Mouse (Mus musculus): ENCODE measurements at regions not wholly inside any gene's neighbourhood (a gene's known extent, or its start where the extent isn't known, plus 50 kb on each side); places are given as distances from the start of the nearest gene placed in this dataset.
A peak's percentile ranks its signal among the peaks of the same experiment; 100 is the strongest.

DNA sequence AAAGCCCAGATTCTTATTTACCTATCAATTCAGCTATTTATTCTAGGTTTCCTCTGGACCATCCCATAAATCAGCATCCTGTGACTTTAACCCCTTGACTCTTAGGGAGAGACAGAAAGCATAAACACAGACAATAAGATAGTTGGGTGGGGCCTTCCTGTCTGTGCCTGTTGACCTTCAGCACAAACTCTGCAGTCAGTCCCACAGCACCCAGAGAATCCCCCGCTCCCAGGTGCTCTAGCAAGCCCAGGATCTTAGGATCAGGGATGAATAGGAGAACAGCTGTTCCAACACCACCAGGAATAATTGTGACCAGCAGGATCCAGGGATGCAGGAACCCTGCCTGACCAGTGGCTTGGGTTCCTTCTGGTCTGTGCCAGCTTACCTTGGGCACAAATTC lies 107.8 kb downstream of the Basp1 start:
- DNase-seq, result no peak

GRCm38 (mm10) chr15:25303379-25303778 lies 110.2 kb downstream of the Basp1 start:
- no peak for DNase-seq

DNA sequence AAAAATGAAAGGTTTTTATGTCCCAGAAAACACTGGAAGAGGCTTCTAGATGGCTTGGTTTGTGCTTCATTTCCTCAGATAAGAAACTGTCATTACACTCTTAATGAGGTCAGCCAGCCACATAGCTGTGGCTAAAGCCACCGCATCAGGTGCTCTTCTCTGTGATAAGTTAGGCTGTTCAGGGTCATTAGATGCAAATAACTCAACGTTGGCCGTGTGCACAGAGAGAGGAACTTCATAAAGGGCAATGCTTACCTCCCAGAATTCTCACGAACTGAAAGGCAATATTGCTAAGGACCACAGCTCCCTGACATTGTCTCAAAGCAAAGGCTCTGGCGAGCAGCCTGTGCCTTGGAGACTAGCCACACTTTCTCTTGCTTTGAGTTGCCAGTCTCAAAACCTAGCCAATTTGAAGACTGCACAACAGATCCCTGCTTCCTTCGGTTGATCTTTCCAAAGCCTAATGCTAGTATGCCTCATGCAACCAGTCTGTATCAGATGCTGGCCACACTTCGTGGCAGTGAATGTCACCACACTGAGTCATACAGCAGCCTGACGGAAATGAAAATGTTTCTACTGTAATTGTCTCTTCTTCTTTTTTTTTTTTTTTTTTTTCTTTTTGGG lies 110.8 kb downstream of the Basp1 start:
- DNase-seq, result peak; percentile 32

GRCm38 (mm10) chr15:25301810-25302209 lies 111.8 kb downstream of the Basp1 start:
- DNase-seq, result no peak

GRCm38 (mm10) chr15:25297278-25297677 lies 116.3 kb downstream of the Basp1 start:
- no peak for DNase-seq

- no peak for DNase-seq
Measured at GRCm38 (mm10) chr15:25296714-25297113, 116.8 kb downstream of the Basp1 start.

DNA sequence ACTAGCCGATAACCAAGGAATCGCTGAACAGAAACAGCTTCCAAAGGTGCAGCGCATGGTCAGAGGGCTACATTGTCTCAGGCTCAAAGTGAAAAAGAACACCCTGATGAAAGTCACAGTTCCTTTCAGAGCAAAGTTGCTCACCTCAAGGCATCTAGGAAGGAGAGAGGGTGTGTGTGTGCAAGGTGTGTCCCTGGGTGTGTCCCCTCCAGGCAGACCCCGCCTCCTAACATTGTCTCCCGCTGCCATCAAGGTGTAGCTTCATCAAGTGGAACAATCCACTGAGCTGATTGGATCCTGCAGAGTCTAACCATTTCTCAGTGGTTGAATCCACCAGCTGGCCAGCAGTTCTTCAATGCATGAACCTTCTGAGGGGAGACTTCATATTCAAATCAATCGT lies 117.8 kb downstream of the Basp1 start:
- DNase-seq, result no peak

GRCm38 (mm10) chr15:25291231-25291691 lies 122.3 kb downstream of the Basp1 start:
- DNase-seq, result no peak

DNA sequence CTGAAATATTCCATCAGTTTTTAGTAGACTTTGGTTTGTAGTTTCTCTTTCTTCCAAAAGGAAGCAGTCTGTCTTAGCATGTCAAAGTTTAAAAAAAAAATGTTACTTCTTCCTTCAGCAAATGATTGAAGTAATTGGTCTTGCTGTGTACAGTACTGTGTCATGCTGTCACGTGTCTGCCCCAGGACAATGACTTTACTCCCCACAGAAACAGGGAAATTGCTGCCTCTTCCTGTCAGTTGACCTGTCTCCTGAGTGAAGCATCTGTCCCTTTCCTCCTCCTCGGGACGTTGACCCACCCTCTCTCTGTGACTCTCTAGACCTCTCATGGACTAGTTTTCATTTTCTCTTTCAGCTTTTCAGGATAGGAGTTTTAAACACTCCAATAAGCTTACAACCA lies 125.7 kb downstream of the Basp1 start:
- no peak for DNase-seq

- peak; percentile 38 for DNase-seq
Measured at GRCm38 (mm10) chr15:25284354-25285199, 129.0 kb downstream of the Basp1 start.

- no peak for DNase-seq
Measured at GRCm38 (mm10) chr15:25283713-25284112, 129.9 kb downstream of the Basp1 start.

DNA sequence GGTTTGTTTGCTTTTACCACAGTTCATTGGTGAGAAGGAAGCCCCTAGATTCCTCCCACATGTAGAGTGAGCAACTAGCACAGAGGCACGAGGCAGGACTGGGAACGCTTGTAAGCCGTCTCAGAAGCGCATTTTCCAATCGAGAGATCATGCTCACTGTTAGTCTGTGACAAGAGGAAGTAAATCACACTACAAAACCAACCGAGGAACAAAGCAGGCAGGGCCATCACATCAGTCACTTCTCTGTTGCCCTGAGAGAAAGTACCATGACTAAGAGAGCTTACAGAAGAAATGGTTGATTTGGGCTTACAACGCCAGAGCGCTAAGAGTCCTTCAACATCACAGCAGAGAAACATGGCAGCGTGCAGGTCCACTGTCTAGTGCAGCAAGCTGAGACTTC lies 131.2 kb downstream of the Basp1 start:
- DNase-seq, result no peak

- no peak for DNase-seq
Measured at GRCm38 (mm10) chr15:25281942-25282341, 131.6 kb downstream of the Basp1 start.

DNA sequence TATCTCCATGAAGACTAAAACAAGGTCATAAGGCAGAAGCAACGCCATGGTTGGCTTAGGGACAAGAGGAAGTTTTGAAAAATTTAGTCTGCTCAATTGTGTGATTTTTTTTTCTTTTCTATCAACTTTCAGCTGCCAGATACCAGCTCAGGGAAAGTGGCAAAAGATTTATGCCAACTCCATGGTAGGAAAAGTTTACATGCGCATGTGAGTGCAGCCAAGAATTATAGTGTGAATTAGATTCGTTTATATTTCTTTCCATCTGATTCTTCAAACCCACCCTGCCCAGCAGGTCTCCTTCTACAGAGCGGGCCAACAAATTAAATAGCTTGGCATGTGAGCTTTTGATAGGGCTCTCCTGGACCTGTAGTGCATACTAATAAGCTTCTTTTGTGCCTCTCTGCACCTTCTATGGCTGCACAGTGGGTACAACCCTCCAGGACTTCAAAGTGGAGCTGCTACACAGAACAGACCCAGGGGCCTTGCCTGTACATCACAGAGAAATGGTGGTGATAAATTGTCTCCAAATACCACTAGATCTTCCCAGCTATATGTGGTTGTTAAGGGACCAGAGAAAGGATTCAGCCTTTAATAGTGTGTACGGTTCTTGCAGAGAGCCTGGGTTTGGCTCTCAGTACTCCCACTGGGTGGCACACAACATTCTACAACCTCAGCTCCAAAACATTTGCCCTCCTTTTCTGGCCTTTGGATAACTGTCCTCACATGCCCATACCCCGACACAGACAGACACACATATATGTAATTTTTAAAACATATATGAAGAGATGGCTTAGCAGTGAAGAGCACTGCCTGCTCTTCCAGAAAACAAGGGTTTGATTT lies 135.0 kb downstream of the Basp1 start:
- no peak for DNase-seq

- no peak for DNase-seq
Measured at GRCm38 (mm10) chr15:25276227-25276626, 137.3 kb downstream of the Basp1 start.

DNA sequence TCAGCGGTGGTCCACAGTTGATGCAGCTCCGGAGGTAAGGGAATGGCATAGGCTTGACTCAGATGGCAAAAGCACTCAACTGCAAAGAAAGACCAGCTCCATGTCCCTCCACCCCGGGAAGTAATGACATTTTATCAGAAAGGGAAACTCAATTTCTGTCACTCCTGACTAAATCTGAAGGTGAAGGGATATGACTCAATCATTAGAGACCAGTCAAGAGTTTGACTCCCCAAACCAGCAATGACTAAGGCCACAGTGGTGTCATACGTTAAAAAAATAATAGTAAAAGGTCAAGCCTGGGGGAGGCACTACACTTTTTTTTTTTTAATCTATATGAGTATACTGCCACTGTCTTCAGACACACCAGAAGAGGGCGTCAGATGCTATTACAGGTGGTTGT lies 141.7 kb downstream of the Basp1 start:
- DNase-seq, result no peak

DNA sequence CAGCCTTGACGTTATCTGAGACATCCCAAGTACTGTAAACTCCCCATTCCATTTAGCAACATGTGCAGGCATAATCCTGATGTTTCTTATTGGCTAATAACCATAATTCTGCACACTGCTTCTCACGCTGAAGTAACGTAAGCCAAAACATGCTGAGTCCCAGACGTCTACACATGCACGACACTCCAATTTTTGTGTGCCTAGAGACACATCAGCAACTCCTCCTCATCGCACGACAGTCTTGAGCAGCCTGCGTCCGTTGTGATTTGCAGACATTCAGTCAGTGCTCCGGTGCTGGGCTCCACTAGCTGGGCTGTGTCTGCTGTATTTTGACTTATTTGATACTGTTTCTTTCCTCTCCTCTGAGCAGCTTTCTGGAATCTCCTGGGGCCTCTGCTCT lies 143.2 kb downstream of the Basp1 start:
- no peak for DNase-seq

GRCm38 (mm10) chr15:25269345-25269996 lies 144.1 kb downstream of the Basp1 start:
- peak; percentile 15 for DNase-seq

GRCm38 (mm10) chr15:25268436-25268835 lies 145.1 kb downstream of the Basp1 start:
- DNase-seq, result no peak

- no peak for DNase-seq
Measured at GRCm38 (mm10) chr15:25267509-25267908, 146.1 kb downstream of the Basp1 start.

- no peak for DNase-seq
Measured at GRCm38 (mm10) chr15:25252648-25253567, 160.7 kb downstream of the Basp1 start.

Measured in adrenal gland, postnatal 10 days (tissue).